Mouse (Mus musculus): ENCODE data around the gene Ldha. TPM values are rescaled to one million over a fixed set of nuclear protein-coding genes. Genes with fewer than 3 reads are reported as not detected.
A peak's percentile ranks its signal among the peaks of the same experiment; 100 is the strongest.

Gene Ldha
- polyA plus RNA-seq, 1 experiment: 671 TPM

GRCm38 (mm10) chr7:46836357-46836756, 4.9 kb upstream of the Ldha start:
- TF ChIP-seq CTCF (IDR thresholded peaks at IDR 0.05; ENCODE audit: borderline replicate concordance, insufficient read depth, low read length): no peak
- no peak for TF ChIP-seq POLR2A (IDR thresholded peaks at IDR 0.05; ENCODE audit: low read depth, low read length)
- no peak overlapping the region for H3K27ac ChIP-seq (ENCODE audit: insufficient read depth, low read length)
- peaks cover 6% of the 10 kb centered on the region; the same call in 1 of the 2 replicates for H3K4me1 ChIP-seq (ENCODE audit: control insufficient read depth, insufficient read depth, low read length)
- H3K4me3 ChIP-seq (ENCODE audit: insufficient read depth, low read length): no peak overlapping the region

GRCm38 (mm10) chr7:46837073-46837472, 4.2 kb upstream of the Ldha start:
- Histone ChIP-seq H3K4me1 (ENCODE audit: control insufficient read depth, insufficient read depth, low read length) (peaks cover 6% of the 10 kb centered on the region; the same call in 1 of the 2 replicates), H3K27ac (ENCODE audit: insufficient read depth, low read length) (no peak overlapping the region), H3K4me3 (ENCODE audit: insufficient read depth, low read length) (no peak overlapping the region)
- no peak for TF ChIP-seq CTCF (IDR thresholded peaks at IDR 0.05; ENCODE audit: borderline replicate concordance, insufficient read depth, low read length)
- no peak for TF ChIP-seq POLR2A (IDR thresholded peaks at IDR 0.05; ENCODE audit: low read depth, low read length)

- H3K27ac ChIP-seq (ENCODE audit: insufficient read depth, low read length): peak overlapping the region; percentile 88
- no peak overlapping the region for H3K4me3 ChIP-seq (ENCODE audit: insufficient read depth, low read length)
- peaks cover 6% of the 10 kb centered on the region; the same call in 1 of the 2 replicates for H3K4me1 ChIP-seq (ENCODE audit: control insufficient read depth, insufficient read depth, low read length)
- TF ChIP-seq POLR2A (IDR thresholded peaks at IDR 0.05; ENCODE audit: low read depth, low read length) (peak; percentile 90), CTCF (IDR thresholded peaks at IDR 0.05; ENCODE audit: borderline replicate concordance, insufficient read depth, low read length) (no peak)
Measured at GRCm38 (mm10) chr7:46838104-46838671, 3.1 kb upstream of the Ldha start.

- TF ChIP-seq POLR2A (IDR thresholded peaks at IDR 0.05; ENCODE audit: low read depth, low read length) (peak; percentile 28), CTCF (IDR thresholded peaks at IDR 0.05; ENCODE audit: borderline replicate concordance, insufficient read depth, low read length) (no peak)
- no peak overlapping the region for H3K4me3 ChIP-seq (ENCODE audit: insufficient read depth, low read length)
- H3K4me1 ChIP-seq (ENCODE audit: control insufficient read depth, insufficient read depth, low read length): peaks cover 6% of the 10 kb centered on the region; the same call in 1 of the 2 replicates
- peak overlapping the region; percentile 81 for H3K27ac ChIP-seq (ENCODE audit: insufficient read depth, low read length)
Measured at GRCm38 (mm10) chr7:46838891-46839302, 2.4 kb upstream of the Ldha start.

GRCm38 (mm10) chr7:46839446-46839845, 1.8 kb upstream of the Ldha start:
- TF ChIP-seq POLR2A (IDR thresholded peaks at IDR 0.05; ENCODE audit: low read depth, low read length): no peak
- no peak for TF ChIP-seq CTCF (IDR thresholded peaks at IDR 0.05; ENCODE audit: borderline replicate concordance, insufficient read depth, low read length)
- peak overlapping the region; percentile 81 for H3K27ac ChIP-seq (ENCODE audit: insufficient read depth, low read length)
- no peak overlapping the region for H3K4me3 ChIP-seq (ENCODE audit: insufficient read depth, low read length)

GRCm38 (mm10) chr7:46839861-46840260, 1.4 kb upstream of the Ldha start:
- Histone ChIP-seq H3K27ac (ENCODE audit: insufficient read depth, low read length) (no peak overlapping the region), H3K4me1 (ENCODE audit: control insufficient read depth, insufficient read depth, low read length) (peaks cover 9% of the 10 kb centered on the region), H3K4me3 (ENCODE audit: insufficient read depth, low read length) (no peak overlapping the region)
- TF ChIP-seq CTCF (IDR thresholded peaks at IDR 0.05; ENCODE audit: borderline replicate concordance, insufficient read depth, low read length): no peak
- no peak for TF ChIP-seq POLR2A (IDR thresholded peaks at IDR 0.05; ENCODE audit: low read depth, low read length)

More at GRCm38 (mm10) chr7:46839446-46839845, 1.8 kb upstream of the Ldha start:
- H3K4me1 ChIP-seq (ENCODE audit: control insufficient read depth, insufficient read depth, low read length): peaks cover 6% of the 10 kb centered on the region; the same call in 1 of the 2 replicates

GRCm38 (mm10) chr7:46840326-46840725, 949 bp upstream of the Ldha start:
- no peak overlapping the region for H3K27ac ChIP-seq (ENCODE audit: insufficient read depth, low read length)
- TF ChIP-seq CTCF (IDR thresholded peaks at IDR 0.05; ENCODE audit: borderline replicate concordance, insufficient read depth, low read length): no peak

GRCm38 (mm10) chr7:46842278-46842677, 1.0 kb downstream of the Ldha start:
- TF ChIP-seq POLR2A (IDR thresholded peaks at IDR 0.05; ENCODE audit: low read depth, low read length): no peak
- TF ChIP-seq CTCF (IDR thresholded peaks at IDR 0.05; ENCODE audit: borderline replicate concordance, insufficient read depth, low read length): no peak
- no peak overlapping the region for H3K27ac ChIP-seq (ENCODE audit: insufficient read depth, low read length)
- H3K4me1 ChIP-seq (ENCODE audit: control insufficient read depth, insufficient read depth, low read length): peaks cover 11% of the 10 kb centered on the region
- H3K4me3 ChIP-seq (ENCODE audit: insufficient read depth, low read length): no peak overlapping the region

More at GRCm38 (mm10) chr7:46840326-46840725, 949 bp upstream of the Ldha start:
- no peak overlapping the region for H3K4me3 ChIP-seq (ENCODE audit: insufficient read depth, low read length)
- peaks cover 11% of the 10 kb centered on the region for H3K4me1 ChIP-seq (ENCODE audit: control insufficient read depth, insufficient read depth, low read length)

GRCm38 (mm10) chr7:46843576-46843975, 2.3 kb downstream of the Ldha start:
- Histone ChIP-seq H3K4me3 (ENCODE audit: insufficient read depth, low read length) (no peak overlapping the region), H3K4me1 (ENCODE audit: control insufficient read depth, insufficient read depth, low read length) (peaks cover 11% of the 10 kb centered on the region), H3K27ac (ENCODE audit: insufficient read depth, low read length) (no peak overlapping the region)
- no peak for TF ChIP-seq CTCF (IDR thresholded peaks at IDR 0.05; ENCODE audit: borderline replicate concordance, insufficient read depth, low read length)
- no peak for TF ChIP-seq POLR2A (IDR thresholded peaks at IDR 0.05; ENCODE audit: low read depth, low read length)

GRCm38 (mm10) chr7:46845211-46845977, 4.1 kb downstream of the Ldha start:
- H3K27ac ChIP-seq (ENCODE audit: insufficient read depth, low read length): peak overlapping the region; percentile 90
- TF ChIP-seq POLR2A (IDR thresholded peaks at IDR 0.05; ENCODE audit: low read depth, low read length): peak; percentile 99
- TF ChIP-seq CTCF (IDR thresholded peaks at IDR 0.05; ENCODE audit: borderline replicate concordance, insufficient read depth, low read length): no peak
- H3K4me3 ChIP-seq (ENCODE audit: insufficient read depth, low read length): peak overlapping the region; percentile 84
- peaks cover 5% of the 10 kb centered on the region; the same call in 1 of the 2 replicates for H3K4me1 ChIP-seq (ENCODE audit: control insufficient read depth, insufficient read depth, low read length)

All from embryonic fibroblast, embryonic 13.5 days (primary cell).